Mouse (Mus musculus): ENCODE measurements around the gene Cacng1.

DNA sequence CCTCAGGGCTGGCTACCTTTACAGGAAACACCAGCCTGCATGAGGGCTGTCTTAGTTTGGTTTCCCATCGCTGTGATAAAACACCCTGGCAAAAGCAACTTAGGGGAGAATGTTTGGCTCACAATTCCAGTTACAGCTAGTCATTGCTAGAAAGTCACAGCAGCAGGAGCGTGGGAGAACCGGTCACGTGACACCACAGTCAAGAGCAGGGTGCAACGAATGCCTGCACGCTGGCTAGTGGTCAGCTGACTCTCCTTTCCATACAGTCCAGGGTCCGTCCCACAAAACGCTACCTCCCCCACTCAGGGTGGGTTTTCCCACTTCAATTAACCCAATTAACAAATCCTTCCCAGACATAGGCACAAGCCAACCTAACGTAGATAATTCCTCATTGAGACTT is 43.2 kb upstream of the Cacng1 start:
- TF ChIP-seq CTCF (IDR thresholded peaks at IDR 0.05) (no peak), EP300 (IDR thresholded peaks at IDR 0.05) (no peak)

All from lung, postnatal 0 days (tissue).